Mouse (Mus musculus) midbrain, embryonic 11.5 days (tissue): Measurements from ENCODE around the gene Abca1. TPM values are rescaled to one million over a fixed set of nuclear protein-coding genes. Genes with fewer than 3 reads are reported as not detected.

Experiments used
- ATAC-seq: fragments of 200-750 bp; cut with Nextera tagmentation; 2 replicates; pipeline ENCODE4 v1.8.0; 2017; ENCODE audit warnings: moderate TSS enrichment, moderate library complexity; ENCODE audit not compliant: low FRiP score
- DNase-seq: peaks from one replicate; pipeline ENCODE4 v3.0.0; 2015; ENCODE audit warnings: low spot score; ENCODE audit errors: missing footprints
- H3K27ac ChIP-seq: fragments of 300-500 bp; sonication (generic); 2 replicates; pipeline ENCODE4 v1.5.1; 2014; ENCODE audit warnings: low read depth, low read length
- H3K27me3 ChIP-seq: fragments of 300-500 bp; sonication (generic); 2 replicates; pipeline ENCODE4 v1.6.1; 2014; ENCODE audit warnings: mild to moderate bottlenecking, low read length, moderate library complexity, mixed read lengths; ENCODE audit not compliant: control insufficient read depth, insufficient read depth
- H3K36me3 ChIP-seq: fragments of 300-500 bp; sonication (generic); 2 replicates; pipeline ENCODE4 v1.6.1; 2014; ENCODE audit warnings: mild to moderate bottlenecking, low read length, moderate library complexity, mixed read lengths; ENCODE audit not compliant: control insufficient read depth, insufficient read depth
- H3K4me1 ChIP-seq: fragments of 300-500 bp; sonication (generic); 2 replicates; pipeline ENCODE4 v1.6.1; 2014; ENCODE audit warnings: low read length; ENCODE audit not compliant: control insufficient read depth, insufficient read depth
- H3K4me2 ChIP-seq: fragments of 300-500 bp; sonication (generic); 2 replicates; pipeline ENCODE4 v1.6.1; 2014; ENCODE audit warnings: mild to moderate bottlenecking, moderate library complexity
- H3K4me3 ChIP-seq: fragments of 300-500 bp; sonication (generic); 2 replicates; pipeline ENCODE4 v1.5.1; 2014; ENCODE audit warnings: low read depth, low read length
- H3K9ac ChIP-seq: fragments of 300-500 bp; sonication (generic); 2 replicates; pipeline ENCODE4 v1.6.1; 2014; ENCODE audit warnings: low read length
- H3K9me3 ChIP-seq: fragments of 300-500 bp; sonication (generic); 2 replicates; pipeline ENCODE4 v1.6.1; 2016; ENCODE audit warnings: low read length; ENCODE audit not compliant: control insufficient read depth
- WGBS: fragments of 180-500 bp; shearing (Covaris S2); extraction: QIAGEN DNeasy Blood & Tissue Kit; methylation state at CpG from one replicate; pipeline ENCODE4 v1.1.7; 2014; 5-methylcytosine and 5-hydroxymethylcytosine counted together
- polyA plus RNA-seq: library from polyadenylated mRNA; unstranded; fragments of >200 nt; fragmentation: Nextera tagmentation; extraction: Ambion mirVana; gene quantifications from 2 replicates; pipeline ENCODE4 v1.2.1, GENCODE M21; 2014

Gene Abca1
- 5.4 and 5.8 TPM in 2 replicates for polyA plus RNA-seq

GRCm38 (mm10) chr4:53159767-53160166, at the start of gene Abca1:
Gene Abca1 (minus strand): TSS chr4:53159895.
- Histone ChIP-seq H3K9ac (peak within 1 kb of the TSS; percentile 53), H3K4me1 (peaks cover 5% of the 10 kb centered on the region; the same call in 1 of the 2 replicates), H3K36me3 (no peaks in the 10 kb centered on the region), H3K27ac (no peak within 1 kb of the TSS), H3K4me3 (peak within 1 kb of the TSS; percentile 44), H3K9me3 (no peaks in the 10 kb centered on the region), H3K27me3 (no peaks in the 10 kb centered on the region; the same call in none of the 2 replicates), H3K4me2 (peak within 1 kb of the TSS; percentile 59)
- DNase-seq (peak; percentile 98), ATAC-seq (peak; percentile 97)
- under 1% methylated on average over 37 of the region's 37 CpGs for WGBS

DNA sequence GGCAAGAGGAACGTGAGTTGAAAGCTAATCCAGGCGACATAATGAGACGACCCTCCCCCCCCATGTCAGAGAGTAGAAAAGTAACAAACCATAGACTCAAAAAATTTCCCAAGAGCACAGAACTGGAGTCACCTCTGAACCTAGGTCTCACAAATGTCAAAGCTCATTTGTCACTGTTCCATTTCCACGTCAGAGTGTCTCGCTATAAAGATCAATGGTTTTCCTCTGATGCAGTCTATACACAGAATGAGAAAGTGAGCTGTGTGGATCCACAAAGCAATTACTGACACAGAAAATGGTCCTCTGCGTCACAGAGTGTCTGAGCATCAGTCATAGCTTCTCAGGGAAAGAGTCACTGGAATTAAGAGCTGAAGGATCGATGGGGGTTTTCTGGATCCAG, 44.8 kb upstream of the Abca1 start:
- DNase-seq = no peak
- Histone ChIP-seq H3K36me3 (no peaks in the 10 kb centered on the region), H3K4me2 (no peak overlapping the region), H3K27me3 (no peaks in the 10 kb centered on the region), H3K9me3 (no peaks in the 10 kb centered on the region), H3K4me1 (no peaks in the 10 kb centered on the region), H3K4me3 (no peak overlapping the region), H3K27ac (no peak overlapping the region), H3K9ac (no peak overlapping the region)
- ATAC-seq = no peak
- WGBS = 75% methylated on average over 7 of the region's 7 CpGs

DNA sequence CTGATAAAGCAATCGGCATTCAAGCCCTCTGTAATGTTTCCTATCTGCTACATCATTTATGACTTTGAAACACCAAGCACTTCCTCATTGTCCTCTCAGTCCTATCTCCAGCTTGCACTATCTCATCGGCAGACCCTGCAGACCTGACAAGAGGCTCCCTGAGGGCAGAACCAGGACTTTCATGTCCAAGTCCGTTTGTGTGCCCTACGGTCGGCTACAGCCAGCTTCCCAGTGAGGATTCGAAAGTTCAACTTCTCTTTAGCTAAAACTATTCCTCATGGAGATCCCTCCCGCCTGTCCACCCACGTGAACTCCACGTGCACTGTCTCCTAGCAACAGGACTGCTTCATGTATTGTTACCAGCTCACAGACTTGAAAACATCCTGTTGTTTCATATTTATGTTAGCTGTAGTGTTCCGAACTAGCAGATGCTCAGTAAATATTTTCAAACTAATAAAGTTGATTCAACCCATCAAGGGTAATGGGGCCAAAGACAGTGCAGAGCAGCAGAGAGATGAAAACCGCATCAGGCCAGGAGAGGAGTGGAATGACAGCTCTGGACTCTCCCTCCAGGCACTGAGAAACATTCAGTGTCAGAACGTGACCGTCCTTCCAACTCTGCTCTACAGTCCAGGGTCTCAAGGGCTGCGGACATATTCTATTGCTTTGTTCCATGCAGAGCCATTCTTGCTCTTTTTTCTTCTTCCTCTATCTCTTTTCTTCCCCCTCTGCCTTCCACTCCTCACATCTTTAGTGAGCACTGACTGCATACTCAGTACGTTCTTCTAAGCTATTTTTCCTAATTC, 44.1 kb upstream of the Abca1 start:
- 81% methylated on average over 15 of the region's 15 CpGs for WGBS
- no peaks in the 10 kb centered on the region for H3K36me3 ChIP-seq
- no peak overlapping the region for H3K4me3 ChIP-seq
- no peak overlapping the region for H3K27ac ChIP-seq
- no peaks in the 10 kb centered on the region for H3K4me1 ChIP-seq
- no peak overlapping the region for H3K4me2 ChIP-seq
- DNase-seq (no peak), ATAC-seq (no peak)
- H3K9me3 ChIP-seq = no peaks in the 10 kb centered on the region
- H3K27me3 ChIP-seq = no peaks in the 10 kb centered on the region
- H3K9ac ChIP-seq = no peak overlapping the region

- H3K4me1 ChIP-seq = peaks cover 3% of the 10 kb centered on the region; the same call in 1 of the 2 replicates
- no peak overlapping the region for H3K4me2 ChIP-seq
- H3K9me3 ChIP-seq = no peaks in the 10 kb centered on the region
- DNase-seq (no peak), ATAC-seq (no peak)
- no peaks in the 10 kb centered on the region for H3K36me3 ChIP-seq
- H3K9ac ChIP-seq = no peak overlapping the region
- no peaks in the 10 kb centered on the region for H3K27me3 ChIP-seq
- H3K4me3 ChIP-seq = no peak overlapping the region
- 90% methylated on average over 1 of the region's 1 CpGs for whole genome bisulfite sequencing
- no peak overlapping the region for H3K27ac ChIP-seq
These were observed 40.6 kb upstream of the Abca1 start for GRCm38 (mm10) chr4:53200276-53200675.

DNA sequence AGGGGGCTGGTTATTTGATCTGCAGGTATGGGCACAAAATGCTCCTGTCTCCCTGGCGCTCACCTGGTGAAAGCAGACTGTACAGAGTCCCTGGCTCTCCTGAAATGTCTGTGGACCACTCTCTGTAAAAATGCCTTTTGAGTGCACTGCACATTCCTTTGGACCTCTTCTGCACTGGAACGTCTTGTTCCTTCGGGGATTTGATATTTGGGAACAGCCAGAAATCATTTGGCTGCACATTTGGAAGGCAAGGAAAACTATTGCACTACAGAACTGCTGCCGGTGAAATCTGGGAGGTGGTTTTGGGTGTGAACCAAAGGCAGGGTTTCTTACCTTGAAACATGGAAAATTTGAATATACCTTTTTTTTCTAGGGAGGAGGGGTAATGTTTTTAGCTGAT, 38.1 kb upstream of the Abca1 start:
- H3K4me1 ChIP-seq = peaks cover 3% of the 10 kb centered on the region; the same call in 1 of the 2 replicates

GRCm38 (mm10) chr4:53196058-53196771, 36.5 kb upstream of the Abca1 start:
- no peaks in the 10 kb centered on the region for H3K36me3 ChIP-seq
- no peak overlapping the region for H3K9ac ChIP-seq
- DNase-seq (peak; percentile 98), ATAC-seq (peak; percentile 99)
- peak overlapping the region; percentile 29 for H3K4me3 ChIP-seq
- H3K27me3 ChIP-seq = no peaks in the 10 kb centered on the region
- no peaks in the 10 kb centered on the region for H3K9me3 ChIP-seq
- WGBS = 13% methylated on average over 24 of the region's 24 CpGs
- no peak overlapping the region for H3K27ac ChIP-seq
- H3K4me1 ChIP-seq = peaks cover 3% of the 10 kb centered on the region; the same call in 1 of the 2 replicates
- peak overlapping the region; percentile 30 for H3K4me2 ChIP-seq

More for the DNA sequence above, 38.1 kb upstream of the Abca1 start:
- no peak for ATAC-seq
- Histone ChIP-seq H3K9ac (no peak overlapping the region), H3K9me3 (no peaks in the 10 kb centered on the region), H3K36me3 (no peaks in the 10 kb centered on the region), H3K27ac (no peak overlapping the region), H3K4me2 (no peak overlapping the region), H3K4me3 (no peak overlapping the region), H3K27me3 (no peaks in the 10 kb centered on the region)
- no peak for DNase-seq
- WGBS = 84% methylated on average over 4 of the region's 4 CpGs

- H3K9me3 ChIP-seq = no peaks in the 10 kb centered on the region
- no peak overlapping the region for H3K27ac ChIP-seq
- DNase-seq = no peak
- H3K36me3 ChIP-seq = no peaks in the 10 kb centered on the region
- WGBS = 57% methylated on average over 4 of the region's 4 CpGs
- H3K27me3 ChIP-seq = no peaks in the 10 kb centered on the region
- no peak for ATAC-seq
- H3K4me2 ChIP-seq = no peak overlapping the region
- H3K4me3 ChIP-seq = no peak overlapping the region
- H3K9ac ChIP-seq = no peak overlapping the region
- no peaks in the 10 kb centered on the region; the same call in 1 of the 2 replicates for H3K4me1 ChIP-seq
These were observed 27.4 kb upstream of the Abca1 start for GRCm38 (mm10) chr4:53187071-53187470.

DNA sequence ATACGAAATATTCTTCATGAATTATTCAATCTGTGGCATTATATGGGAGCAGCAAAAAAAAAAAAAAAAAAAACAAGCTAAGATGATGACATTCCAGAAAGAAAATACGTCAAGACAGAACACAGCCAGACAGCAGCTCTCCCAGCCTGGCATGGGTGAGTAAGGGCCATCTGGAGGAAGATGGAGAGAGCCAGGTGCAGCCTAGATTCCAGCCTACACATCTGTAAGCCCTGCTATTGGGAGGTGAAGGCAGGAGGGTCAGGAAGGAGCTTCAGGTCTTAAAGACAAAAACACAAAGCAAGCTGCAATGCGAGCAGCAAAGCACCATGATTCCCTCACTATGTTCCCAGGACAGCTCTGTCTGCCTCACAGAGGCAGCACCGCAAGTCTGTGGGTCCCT, 26.9 kb upstream of the Abca1 start:
- Histone ChIP-seq H3K27ac (no peak overlapping the region), H3K36me3 (no peaks in the 10 kb centered on the region), H3K4me3 (no peak overlapping the region), H3K27me3 (no peaks in the 10 kb centered on the region), H3K4me2 (no peak overlapping the region), H3K9me3 (no peaks in the 10 kb centered on the region), H3K4me1 (no peaks in the 10 kb centered on the region; the same call in 1 of the 2 replicates), H3K9ac (no peak overlapping the region)
- DNase-seq (no peak), ATAC-seq (no peak)
- 62% methylated on average over 4 of the region's 4 CpGs for WGBS

- ATAC-seq (no peak), DNase-seq (no peak)
- Histone ChIP-seq H3K27ac (no peak overlapping the region), H3K9ac (no peak overlapping the region), H3K36me3 (no peaks in the 10 kb centered on the region), H3K9me3 (no peaks in the 10 kb centered on the region), H3K4me1 (no peaks in the 10 kb centered on the region; the same call in 1 of the 2 replicates), H3K4me3 (no peak overlapping the region), H3K27me3 (no peaks in the 10 kb centered on the region), H3K4me2 (no peak overlapping the region)
- WGBS = 89% methylated on average over 4 of the region's 4 CpGs
These were observed 26.4 kb upstream of the Abca1 start for GRCm38 (mm10) chr4:53186141-53186540.
